Mouse (Mus musculus) liver, adult 2 months (tissue): ENCODE measurements around the gene Tmco4.

ENCODE experiments used
- CTCF ChIP-seq: fragments of 200-500 bp; IDR thresholded peaks from 2 replicates; pipeline ENCODE4 v1.5.1; 2011; ENCODE audit warnings: low read depth, low read length, control low read depth
- POLR2A ChIP-seq: fragments of 200-500 bp; IDR thresholded peaks from 2 replicates; pipeline ENCODE4 v1.6.1; 2011; ENCODE audit warnings: low read length, control low read depth; ENCODE audit not compliant: insufficient read depth; ENCODE audit errors: extremely low read depth

DNA sequence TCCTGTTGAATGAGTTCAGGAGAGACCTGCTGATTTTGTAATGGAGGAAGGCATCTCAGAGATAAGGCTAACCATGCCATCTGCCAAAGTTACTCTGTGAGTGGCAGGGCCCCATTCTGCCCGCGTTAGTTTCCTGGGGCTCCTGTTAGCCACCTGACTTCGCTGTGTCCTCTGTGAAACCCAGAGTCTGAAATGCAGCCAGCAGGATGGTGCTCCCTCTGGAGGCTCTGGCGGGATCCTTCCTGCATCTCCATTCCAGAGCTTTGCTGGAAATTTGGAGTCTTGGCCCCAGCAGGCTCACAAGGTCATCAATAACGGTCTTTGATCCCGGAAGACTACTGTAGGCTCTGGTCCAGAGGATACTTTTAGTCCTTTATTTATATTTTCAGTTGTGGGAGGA, 28.7 kb downstream of the Tmco4 start:
- TF ChIP-seq POLR2A (no peak), CTCF (peak; percentile 81)
